Mouse (Mus musculus) CH12.LX (cell line): Measurements from ENCODE around the gene Wnk1.

Experiments used
- CTCF ChIP-seq, 2 experiments: IDR thresholded peaks in 1 of 2; conservative IDR thresholded peaks in 1 of 2; 2 replicates each; pipeline ENCODE4 v1.5.1; 2011 to 2012; ENCODE audit warnings: low read depth in 2 of 2, low read length in 2 of 2, improper control_type of control experiment in 1 of 2, inconsistent platforms in 1 of 2, mild to moderate bottlenecking in 1 of 2, moderate library complexity in 1 of 2
- ELF1 ChIP-seq: IDR thresholded peaks from 2 replicates; pipeline ENCODE4 v1.6.1; 2014; ENCODE audit warnings: low read depth, mild to moderate bottlenecking, inconsistent platforms, low read length, improper control_type of control experiment
- EP300 ChIP-seq: IDR thresholded peaks from 2 replicates; pipeline ENCODE4 v1.6.1; 2011; ENCODE audit warnings: low read length, improper control_type of control experiment
- HCFC1 ChIP-seq: IDR thresholded peaks from 2 replicates; pipeline ENCODE4 v1.6.1; 2012; ENCODE audit warnings: low read depth, mild to moderate bottlenecking, inconsistent platforms, low read length, improper control_type of control experiment
- MEF2A ChIP-seq: IDR thresholded peaks from 2 replicates; pipeline ENCODE4 v1.6.1; 2014; ENCODE audit warnings: low read depth, mild to moderate bottlenecking, inconsistent platforms, low read length, improper control_type of control experiment, borderline replicate concordance
- POLR2A ChIP-seq: IDR thresholded peaks from 2 replicates; pipeline ENCODE4 v1.6.1; 2011; ENCODE audit warnings: low read depth, mild to moderate bottlenecking, improper control_type of control experiment, low read length
- SIN3A ChIP-seq: IDR thresholded peaks from 2 replicates; pipeline ENCODE4 v1.6.1; 2012; ENCODE audit warnings: low read length, improper control_type of control experiment, inconsistent platforms
- SMC3 ChIP-seq: IDR thresholded peaks from 2 replicates; pipeline ENCODE4 v1.6.1; 2011; ENCODE audit warnings: low read depth, low read length, improper control_type of control experiment
- USF1 ChIP-seq: IDR thresholded peaks from 2 replicates; pipeline ENCODE4 v1.6.1; 2014; ENCODE audit warnings: low read depth, mild to moderate bottlenecking, inconsistent platforms, low read length, improper control_type of control experiment
- ZNF384 ChIP-seq: IDR thresholded peaks from 2 replicates; pipeline ENCODE4 v1.6.1; 2012; ENCODE audit warnings: low read depth, low read length, improper control_type of control experiment, inconsistent platforms

GRCm38 (mm10) chr6:120040557-120040857 is 2.0 kb upstream of the Wnk1 start:
- peak; percentile 39 for TF ChIP-seq USF1
- TF ChIP-seq HCFC1: no peak
- no peak for TF ChIP-seq POLR2A
- TF ChIP-seq ZNF384: no peak
- TF ChIP-seq MEF2A: no peak
- no peak for TF ChIP-seq SMC3
- TF ChIP-seq CTCF (conservative IDR thresholded peaks at IDR 0.05 in 1 of 2, IDR thresholded peaks at IDR 0.05 in 1 of 2; ENCODE audit: low read depth in 2 of 2, low read length in 2 of 2): no peak
- TF ChIP-seq EP300: no peak
- no peak for TF ChIP-seq SIN3A
- no peak for TF ChIP-seq ELF1
